Mouse (Mus musculus) NIH3T3 (cell line): ENCODE data around the gene Ypel4.
A peak's percentile ranks its signal among the peaks of the same experiment; 100 is the strongest.

Experiments used
- DNase-seq: peaks from one replicate; pipeline ENCODE4 v3.0.0-alpha.2; 2012; ENCODE audit warnings: low read depth

Gene Ypel4

DNA sequence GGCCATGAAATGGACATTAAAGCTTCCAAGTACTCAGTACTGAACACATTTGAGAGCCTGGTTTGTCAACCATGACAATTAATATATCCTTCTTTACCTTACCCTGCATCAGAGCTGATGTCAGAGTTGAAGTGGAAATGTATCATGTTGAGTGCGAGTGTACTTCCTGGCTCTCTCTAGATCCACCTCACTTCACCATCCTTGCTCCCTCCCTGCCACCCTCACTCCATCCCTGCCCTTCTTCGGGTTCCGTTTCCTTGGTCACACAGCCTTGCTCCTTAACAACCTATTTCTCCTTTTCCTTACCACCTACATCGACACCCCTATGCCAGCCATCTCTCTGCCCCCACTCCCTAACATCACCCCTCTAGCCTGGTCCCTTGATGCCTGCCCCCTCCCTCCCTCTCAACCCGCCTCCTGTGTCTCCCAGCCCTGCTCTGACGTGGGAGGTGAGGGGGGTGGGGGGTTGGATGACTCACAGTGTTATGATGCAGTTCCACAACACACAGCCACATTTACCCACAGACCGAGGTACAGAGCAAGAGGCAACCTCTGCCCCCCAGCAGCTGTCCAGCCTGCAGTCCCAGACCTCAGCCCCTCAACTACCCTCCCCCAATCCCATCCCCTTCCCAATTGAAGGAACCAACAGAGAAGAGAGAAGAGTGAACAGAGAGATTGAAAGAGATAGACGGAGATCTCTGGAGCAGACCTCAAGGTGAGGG, at the start of gene Ypel4:
Ypel4 (plus strand) TSS at position 480 of the 722 bp plus-strand sequence.
- peak; percentile 88 for DNase-seq

DNA sequence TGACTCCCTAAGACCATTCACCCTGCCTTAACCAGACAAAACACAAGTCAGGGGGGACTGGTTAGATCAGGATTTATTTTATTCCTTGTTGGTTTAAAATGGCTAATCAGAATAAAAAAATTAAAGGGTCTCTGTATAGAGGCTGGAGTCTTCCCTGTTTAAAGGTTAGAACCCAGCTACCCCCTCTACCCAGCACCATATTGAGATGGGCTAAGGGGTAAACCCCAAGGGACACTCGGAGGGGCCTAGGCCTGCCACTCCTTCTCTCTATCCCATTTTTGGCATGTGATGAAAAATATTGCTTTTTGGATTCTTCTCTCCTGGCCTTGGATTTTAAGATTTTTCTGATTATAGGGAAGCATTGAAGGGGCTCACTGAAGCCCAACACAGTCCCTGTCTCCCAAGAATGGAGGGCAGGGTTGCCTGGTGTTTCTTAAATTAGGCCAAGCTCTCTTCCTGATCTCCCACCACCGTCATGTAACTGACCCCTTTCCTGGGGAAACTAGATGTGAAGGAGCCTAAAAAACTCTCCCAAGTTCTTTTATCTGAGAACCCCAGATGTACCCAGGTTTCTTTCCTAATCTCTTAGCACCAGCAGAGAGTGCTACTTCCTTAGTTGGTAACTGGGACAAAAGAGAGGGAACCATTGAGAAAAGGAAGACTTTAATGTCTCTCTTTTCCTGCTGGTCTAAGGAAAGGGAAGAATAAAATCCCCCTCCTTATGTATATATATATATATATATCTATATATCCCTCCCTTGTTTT, 45.6 kb upstream of the Ypel4 start:
- DNase-seq, result no peak

DNA sequence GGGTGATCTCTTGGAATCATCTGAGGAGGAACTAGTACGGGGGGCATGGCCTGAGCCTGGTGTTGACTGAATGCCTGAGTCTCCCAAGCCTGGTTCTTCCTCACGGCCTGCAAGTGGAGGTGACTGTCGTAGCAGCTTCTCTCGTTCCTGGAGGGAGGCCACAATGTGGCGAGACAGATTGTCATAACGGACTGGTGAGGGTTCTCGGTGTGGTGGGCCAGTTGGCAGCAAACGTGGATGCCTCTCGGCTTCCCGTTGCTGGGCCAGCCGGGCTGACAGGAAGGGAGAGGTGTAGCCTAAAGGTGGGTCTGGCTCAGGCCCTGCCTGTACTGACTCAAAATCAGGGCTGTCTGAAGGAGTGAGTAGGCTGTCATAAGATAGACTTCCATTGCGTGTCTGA, 43.8 kb upstream of the Ypel4 start:
- DNase-seq, result no peak

DNA sequence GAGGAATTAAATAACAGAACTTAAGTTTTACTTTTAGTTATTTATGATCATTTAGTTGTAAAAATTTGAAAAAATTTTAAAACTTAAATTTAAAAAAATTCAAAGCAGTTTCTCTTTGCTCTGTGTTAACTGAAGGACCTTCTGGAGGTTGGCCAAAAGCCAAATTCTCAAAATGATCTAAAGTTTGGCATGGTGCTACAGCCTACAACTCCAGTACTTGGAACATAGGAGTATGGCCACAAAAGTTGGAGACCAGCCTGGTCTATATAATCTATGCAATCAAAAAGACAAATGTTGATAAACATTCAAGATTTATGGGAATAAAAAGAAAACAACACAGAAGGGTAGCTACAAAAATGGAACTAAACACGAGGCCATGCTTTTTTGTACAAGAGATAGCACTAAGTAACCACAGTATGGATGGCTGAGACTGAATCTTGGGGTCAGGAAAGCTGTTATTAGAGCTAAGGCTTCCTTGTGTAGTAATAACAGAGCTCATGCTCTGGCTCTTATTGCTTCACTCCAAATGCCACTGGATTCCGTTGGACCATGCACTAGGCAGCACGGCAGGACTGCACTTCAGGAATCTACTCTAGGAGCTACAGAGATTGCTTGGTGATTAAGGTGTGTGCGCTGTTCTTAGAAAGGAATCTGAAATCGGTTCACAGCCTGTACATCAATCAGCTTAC, 38.7 kb upstream of the Ypel4 start:
- DNase-seq, result no peak

DNA sequence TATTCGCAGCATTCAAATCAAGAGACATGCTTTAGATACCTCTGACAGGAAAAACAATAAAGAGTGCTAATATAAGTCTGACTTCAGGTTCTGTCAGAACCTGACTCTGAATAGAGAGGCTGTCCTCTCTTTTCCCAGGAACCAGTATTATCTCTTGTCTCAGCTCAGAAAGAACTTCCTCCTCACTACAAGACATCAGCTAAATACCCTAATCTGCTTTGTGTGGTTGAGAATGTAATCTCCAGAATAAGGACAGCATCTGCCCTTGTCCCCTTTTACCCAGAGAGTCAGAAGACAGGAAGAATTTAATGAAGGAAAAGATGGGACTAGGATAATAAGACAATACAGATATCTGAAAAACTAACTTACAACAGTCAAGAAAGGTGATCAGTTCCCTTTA, 30.4 kb upstream of the Ypel4 start:
- DNase-seq, result no peak

DNA sequence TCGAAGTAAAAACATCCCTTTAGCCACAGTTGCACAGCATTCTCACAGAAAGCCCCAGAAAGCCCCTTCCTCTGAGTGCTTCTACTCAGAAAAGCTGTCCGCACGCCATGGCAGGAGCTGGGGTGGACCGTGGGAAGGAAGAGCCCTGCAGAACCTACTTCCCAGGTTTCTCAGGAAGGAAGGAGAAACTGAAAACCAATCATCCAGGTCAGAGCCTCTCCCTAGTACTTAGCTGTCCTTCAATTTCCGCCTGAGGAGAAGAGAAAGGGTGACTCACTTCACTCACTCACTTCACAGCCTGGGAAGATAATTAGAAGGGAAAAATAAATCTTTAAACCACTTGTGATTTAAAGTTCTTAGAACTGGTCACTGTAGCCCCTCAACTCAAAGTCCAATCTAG, 29.5 kb upstream of the Ypel4 start:
- no peak for DNase-seq

DNA sequence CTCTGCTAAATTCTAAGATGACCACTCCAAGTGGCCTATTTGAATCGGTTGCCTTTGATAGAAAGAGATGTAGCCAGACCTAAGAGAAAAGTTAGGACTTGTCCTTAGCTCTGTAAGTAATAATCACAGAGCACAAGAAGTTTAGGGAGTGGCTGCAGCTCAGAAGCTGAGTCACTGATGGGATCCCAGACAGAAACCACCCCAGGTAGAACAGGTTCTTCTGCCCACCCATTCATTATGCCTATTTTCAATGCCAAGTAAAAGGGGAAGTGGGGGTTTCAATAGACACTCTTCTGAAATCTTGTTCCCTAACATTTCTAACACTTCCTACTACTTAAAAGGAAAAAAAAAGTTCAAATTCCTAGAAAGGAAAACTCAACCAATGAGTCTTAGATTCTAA, 28.6 kb upstream of the Ypel4 start:
- DNase-seq, result no peak

DNA sequence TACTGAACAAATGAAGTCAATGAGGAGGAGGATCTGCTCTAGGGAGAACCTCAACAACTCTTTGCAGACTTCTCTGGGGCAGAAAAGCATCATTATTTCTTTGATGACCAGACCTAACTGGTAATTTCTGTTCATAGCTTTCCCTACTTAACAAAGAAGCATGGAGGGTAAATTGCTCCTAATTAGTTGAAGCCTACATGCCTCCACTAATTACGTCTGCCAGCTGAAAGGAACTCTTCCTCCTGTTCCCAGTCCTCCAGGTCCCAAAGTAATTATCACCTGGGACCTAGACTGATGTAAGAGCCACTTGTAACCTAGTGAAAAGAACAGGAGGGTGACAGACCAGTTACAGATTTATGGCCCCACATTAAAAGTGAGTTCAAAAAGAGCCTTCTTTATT, 26.3 kb upstream of the Ypel4 start:
- DNase-seq, result no peak

DNA sequence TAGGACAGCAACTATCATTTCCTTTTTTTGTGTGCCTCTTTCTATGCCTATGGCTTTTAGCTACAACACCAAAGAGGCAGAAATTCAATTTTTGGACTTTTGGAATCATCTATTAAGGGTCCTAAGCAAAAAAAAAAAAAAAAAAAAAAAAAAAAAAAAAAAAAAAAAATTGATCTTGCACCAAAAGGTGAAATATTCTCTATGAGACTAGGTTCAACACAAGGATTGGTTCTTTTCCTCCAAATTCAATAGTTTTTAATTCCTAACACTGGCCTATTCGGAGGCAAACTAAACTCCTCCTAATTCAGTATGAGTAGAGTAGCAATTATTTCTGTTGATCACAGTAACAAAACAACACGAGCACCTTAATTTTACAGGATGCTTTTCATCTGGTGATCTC, 22.0 kb upstream of the Ypel4 start:
- DNase-seq, result no peak

DNA sequence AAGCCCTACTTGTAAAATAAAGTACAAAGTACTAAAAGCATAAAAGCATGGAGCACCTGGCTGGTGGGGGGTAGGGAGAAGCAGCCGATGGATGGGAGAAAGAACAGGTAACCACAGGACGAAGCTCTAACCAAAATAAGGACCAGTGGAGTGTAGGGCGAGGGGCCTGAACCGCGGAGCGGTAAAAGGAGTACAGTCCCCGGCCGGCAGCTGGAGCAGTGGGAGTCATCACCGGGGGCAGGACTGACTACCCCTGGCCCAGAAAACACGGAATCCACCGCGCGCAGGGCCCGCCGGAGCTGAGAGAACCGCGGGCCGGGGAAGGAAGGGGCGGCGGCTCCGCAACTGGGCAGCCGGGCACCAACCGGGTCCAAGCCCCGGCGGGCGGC, 19.4 kb upstream of the Ypel4 start:
- DNase-seq, result no peak

DNA sequence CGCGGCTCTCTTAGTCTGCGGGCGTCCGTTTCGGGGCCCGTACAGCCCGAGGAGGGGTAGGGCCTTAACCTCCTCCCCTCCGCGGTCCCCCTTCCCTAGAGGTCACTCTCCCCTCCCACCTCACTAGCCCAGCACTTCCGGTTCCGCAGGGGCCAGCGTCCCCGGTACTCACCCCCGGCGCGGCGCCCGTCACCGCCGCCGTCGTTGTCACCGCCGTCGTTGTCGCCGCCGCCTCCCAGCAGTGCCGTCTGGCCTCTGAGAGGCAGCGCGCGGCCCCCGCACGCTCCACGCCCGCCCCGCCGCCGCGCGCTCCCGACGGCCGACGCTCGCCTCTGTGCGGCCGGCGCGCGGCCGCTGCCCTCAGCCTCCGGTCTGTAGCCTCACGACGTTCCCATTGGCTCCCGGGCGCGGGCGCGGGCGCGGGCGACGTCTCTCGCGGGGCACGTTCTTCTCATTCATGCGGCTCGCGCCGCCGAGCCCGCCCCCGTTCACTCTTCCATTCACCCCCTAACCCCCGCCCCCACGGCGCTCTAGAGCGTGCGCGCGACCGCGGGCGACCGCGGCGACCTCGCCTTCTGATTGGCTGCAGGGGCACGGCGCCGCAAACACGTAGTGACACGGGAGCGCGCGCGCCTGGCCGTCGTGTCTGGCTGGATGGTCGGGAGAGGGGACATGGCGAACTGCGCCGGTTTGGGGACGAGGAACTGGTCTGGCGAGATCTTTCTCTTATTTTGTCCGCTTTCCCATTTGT, 18.9 kb upstream of the Ypel4 start, which contains the start of gene Zdhhc5:
Zdhhc5 (minus strand) TSS at position 370 of the 751 bp plus-strand sequence.
- peak; percentile 100 for DNase-seq

DNA sequence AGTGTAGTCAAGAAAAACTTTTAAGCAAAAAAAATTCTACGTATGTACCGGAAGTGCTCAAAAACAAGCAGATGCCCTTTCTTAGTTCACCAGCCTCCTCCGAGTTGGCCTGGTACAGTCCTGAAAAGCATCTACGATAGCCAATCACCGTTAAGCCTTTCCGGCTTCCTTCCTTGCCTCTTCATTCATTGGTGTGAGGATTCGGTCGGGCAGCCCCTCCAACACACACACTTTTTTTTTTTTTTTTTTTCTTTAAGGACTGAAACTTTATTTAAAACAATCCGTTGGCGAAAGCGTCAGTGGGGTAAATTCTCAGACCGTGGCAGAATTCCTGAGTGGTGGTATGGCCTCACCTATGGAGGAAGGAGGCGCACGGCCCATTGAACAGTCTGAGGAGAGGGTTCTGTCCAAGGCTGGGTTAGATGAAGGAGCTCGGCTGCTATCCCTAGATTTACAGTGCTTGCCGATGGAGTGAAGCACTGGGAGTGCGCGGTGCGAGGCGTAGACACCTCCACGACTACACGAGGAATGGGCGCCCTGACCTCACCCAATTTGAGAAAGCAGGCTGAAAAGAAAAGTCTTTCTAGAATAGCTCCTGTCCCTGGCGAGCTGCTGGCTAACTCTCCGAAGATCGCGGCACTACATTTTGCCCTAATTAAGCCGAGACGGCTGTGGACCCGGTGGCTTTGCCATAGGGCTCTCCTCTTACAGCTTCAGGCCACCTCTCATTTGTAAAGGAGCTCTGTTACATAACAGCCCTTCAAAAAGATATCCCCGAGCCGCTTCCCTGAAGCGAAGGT, 18.1 kb upstream of the Ypel4 start:
- peak; percentile 93 for DNase-seq

DNA sequence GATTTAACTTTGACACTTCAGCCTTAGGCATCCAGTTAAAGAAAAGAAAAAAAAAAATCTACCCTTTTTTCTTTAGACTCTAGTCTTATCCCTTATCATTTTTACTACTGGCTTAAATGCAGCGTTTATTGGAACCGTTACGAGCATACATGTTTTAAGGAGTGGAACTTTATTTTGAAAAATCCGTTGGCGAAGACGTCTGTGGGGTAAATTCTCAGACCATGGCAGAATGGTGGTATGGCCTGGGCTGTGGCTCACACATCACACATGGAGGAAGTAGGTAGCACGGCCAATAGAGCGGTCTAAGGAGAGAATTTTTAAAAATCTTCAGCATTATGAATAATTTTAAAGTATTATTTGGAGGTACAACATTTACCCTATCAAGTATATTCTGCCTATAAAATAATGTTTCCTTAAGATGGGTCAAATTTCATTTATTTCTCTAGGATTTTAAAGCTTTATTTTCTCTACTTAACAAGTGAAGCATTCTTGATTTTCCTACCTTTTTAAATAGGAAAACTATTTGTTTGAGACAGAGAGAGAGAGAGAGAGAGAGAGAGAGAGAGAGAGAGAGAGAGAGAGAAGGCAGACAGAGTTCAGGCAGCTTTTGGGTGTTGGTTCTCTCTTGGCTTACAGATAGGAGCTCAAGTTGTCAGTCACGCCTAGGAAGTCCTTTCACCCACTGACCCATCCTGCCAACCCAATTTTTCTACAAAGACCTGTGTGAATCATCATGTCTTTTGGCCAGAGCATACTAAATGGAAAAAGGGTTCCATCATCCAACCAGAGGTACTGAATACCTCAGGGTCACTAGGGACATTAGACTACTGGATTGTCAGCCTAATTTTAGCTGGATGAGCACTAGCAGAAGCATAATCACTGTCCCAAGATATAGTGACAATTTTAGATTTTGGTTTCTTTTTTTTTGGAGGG, 17.2 kb upstream of the Ypel4 start:
- peak; percentile 31 for DNase-seq

DNA sequence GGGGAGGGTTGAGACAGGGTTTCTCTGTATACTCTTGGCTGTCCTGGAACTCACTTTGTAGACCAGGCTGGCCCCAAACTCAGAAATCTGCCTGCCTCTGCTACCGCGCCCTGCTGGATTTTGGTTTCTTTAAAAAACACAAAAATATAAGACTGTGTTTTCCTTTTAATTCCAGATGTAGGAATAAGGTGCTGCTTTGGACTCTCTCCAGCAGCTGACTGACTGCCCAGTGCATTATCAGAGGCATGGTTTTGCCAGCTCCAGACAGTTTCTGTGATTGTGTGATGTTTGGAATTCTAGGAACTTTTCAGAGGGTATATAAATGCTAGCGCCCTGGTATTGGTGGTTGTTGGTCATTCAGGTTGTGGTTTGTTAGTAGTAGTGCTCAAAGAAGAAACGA, 16.5 kb upstream of the Ypel4 start:
- DNase-seq, result no peak

DNA sequence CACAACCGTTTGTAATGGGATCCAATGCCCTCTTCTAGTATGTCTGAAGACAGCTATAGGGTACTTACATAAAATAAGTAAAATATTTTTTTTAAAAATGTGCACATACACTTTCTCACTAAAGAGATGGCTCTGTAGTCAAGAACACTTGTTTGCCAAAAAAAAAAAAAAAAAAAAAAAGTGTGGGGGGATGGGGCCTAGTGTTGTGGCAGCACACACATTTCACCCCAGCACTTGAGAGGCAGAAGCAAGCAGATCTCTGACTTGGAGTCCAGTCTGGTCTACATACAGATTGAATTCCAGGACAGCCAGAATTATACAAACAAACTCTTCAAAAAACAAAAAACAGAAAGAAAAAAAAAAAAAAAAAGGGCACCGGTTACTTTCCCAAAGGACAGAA, 13.1 kb upstream of the Ypel4 start:
- DNase-seq, result no peak

DNA sequence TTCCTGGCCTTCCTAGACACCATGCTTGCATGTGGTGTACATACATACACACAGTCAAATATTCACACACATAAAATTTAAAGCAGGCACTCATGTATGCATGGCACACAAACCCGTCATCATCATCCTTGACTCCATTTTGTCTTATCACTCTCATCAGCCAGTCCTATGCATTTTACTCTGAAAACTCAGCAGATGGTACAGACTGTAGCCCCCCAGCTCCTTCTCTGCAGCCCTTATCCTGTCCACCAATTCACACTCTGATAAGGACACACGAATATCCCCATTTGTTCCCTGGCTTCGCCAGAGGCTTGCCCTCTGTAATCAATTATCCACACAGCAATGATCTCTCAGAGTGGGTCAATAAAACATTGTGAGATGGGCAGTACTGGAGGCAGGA, 12.7 kb upstream of the Ypel4 start:
- DNase-seq, result no peak

DNA sequence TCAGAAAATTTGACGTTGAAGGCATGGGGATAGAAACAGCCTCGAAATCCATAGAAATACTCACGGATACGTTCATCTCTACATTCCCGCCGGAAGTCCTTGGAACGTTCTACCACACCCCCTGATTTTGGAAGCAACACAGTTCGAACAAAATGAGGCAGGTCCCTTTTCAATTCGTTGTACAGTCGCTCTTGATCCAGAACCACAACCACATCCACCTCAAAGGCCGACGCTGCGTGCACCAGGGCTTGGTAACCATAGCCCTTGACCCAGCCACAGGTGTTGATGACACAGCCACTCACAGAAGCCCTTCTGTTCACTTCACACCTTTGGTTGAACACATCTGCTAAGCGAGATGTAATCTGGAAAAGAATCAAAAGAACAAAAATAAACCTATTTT, 10.0 kb upstream of the Ypel4 start:
- DNase-seq, result no peak

DNA sequence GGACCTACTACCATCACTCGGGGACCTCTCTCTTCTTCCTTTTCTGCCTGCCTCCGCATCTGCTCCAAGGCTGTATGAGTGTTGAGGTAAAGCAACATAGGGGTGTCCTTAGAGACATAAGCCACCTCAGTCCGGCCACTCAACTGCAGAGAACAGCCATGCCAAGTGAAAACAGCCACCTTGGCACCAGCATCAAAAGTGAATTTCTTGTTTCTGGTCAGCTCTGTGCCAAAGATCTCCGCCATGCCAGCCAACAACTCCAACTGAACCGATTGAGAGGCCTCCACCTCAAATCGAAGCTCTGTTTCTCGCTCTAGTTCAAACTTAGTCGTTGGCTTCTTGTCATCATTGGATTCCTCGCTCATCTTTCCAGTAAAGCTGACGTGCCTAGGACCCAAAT, 8.1 kb upstream of the Ypel4 start:
- no peak for DNase-seq

DNA sequence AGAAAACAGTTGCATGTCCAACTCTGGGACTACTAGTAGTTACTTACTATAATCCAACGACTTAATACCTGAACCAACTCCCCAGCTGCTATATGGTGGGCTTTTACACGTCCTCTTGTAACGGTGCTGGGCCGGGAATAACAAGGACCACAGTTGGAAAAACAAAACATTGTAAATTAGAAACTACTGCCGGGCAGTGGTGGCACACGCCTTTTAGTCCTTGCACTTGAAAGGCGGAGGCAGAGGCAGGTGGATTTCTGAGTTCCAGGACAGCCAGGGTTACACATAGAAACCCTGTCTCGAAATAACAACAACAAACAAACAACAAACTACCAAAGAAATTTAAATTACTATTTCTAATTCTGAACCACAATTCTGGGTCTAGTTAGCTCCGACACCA, 7.1 kb upstream of the Ypel4 start:
- DNase-seq, result no peak

DNA sequence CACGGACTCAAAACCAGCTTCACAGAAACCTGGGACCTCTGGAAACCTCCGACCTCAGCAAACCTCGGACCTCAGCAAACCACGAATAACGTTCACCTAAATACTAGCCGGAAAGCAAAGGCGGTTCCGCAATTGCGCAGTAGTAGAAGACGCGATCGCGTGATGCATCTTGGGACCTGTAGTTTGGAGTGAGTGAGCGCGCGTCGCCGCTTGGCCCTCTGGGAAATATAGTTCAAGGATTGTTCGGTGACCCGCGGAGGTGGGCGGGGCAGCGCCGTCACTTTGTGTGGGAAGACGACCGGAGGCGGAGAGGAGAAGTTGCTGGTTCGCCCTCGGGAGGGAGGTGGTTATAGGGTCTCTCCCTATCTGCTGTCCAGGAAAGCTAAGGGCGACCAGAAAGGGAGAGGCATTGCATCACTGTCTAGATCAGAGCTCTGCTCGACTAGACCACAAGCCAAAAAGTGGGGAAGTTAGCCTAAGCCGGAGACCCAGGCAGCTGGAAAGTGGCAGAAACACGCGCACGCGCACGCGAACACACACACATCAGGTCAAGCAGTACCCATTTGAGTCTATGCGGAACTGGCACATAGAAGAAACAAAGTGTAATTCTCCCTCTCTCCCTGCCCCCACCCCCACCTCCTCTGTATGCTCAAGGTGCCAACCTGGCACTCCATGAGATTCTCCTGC, 6.5 kb upstream of the Ypel4 start, which contains the start of gene Clp1:
Clp1 (minus strand) TSS at position 179 of the 687 bp plus-strand sequence.
- peak; percentile 99 for DNase-seq
